Mouse (Mus musculus) duodenum, adult 2 months (tissue): ENCODE data around the gene Cyp2c66. TPM values are rescaled to one million over a fixed set of nuclear protein-coding genes. Genes with fewer than 3 reads are reported as not detected.

Source experiments
- polyA plus RNA-seq: library from polyadenylated mRNA; depleted of rRNA; stranded (reverse); fragments of >200 nt; gene quantifications from 2 replicates; pipeline ENCODE4 v1.2.3, GENCODE M21; 2012; ENCODE audit warnings: low replicate concordance; rRNA removed

The Cyp2c66 gene
- 48.3 and 113 TPM in 2 replicates for polyA plus RNA-seq

DNA sequence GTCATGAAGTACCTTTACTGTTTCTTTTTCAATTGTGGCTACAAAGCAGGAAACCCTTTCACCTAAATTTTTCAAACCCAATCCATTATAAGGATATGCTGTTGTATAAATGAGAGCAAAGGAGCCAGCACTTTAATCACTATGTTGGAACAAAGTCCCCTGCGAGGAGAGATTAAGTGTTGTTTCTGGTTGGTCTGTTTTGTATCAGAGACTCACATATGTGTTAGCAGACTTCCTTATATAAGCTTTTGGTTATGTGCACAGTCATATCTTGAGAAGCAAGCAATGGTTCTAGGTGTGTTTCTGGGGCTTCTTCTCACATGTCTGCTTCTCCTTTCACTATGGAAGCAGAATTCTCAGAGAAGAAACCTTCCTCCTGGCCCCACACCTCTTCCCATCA lies at the start of gene Cyp2c66:
TSS of gene Cyp2c66 (plus strand) at position 255 of the 400 bp plus-strand sequence.

Other genes starting within 250 kb of the Cyp2c66 start
- gene Hells, start 183.0 kb upstream of the Cyp2c66 start, polyA plus RNA-seq = 0.36 and 0.39 TPM in 2 replicates
- gene Cyp2c55, start 106.9 kb upstream of the Cyp2c66 start, polyA plus RNA-seq = 35.8 and 47.6 TPM in 2 replicates
- 105 and 142 TPM in 2 replicates for gene Cyp2c65, start 52.9 kb upstream of the Cyp2c66 start, polyA plus RNA-seq
- gene Cyp2c29, start 155.5 kb downstream of the Cyp2c66 start, polyA plus RNA-seq = 5.5 and 12.3 TPM in 2 replicates